Mouse (Mus musculus): ENCODE measurements at regions not wholly inside any gene's neighbourhood (a gene's known extent, or its start where the extent isn't known, plus 50 kb on each side); places are given as distances from the start of the nearest gene placed in this dataset.

GRCm38 (mm10) chr5:129297657-129298349 is 201.3 kb downstream of the Adgrd1 start:
- 40% methylated on average over 11 of the region's 11 CpGs for WGBS (ENCODE audit: insufficient replicate concordance)
- Histone ChIP-seq H3K4me2 (no peak overlapping the region), H3K9ac (no peak overlapping the region), H3K27ac (no peak overlapping the region), H3K27me3 (replicated peaks) (no peaks in the 10 kb centered on the region), H3K9me3 (replicated peaks) (no peaks in the 10 kb centered on the region), H3K36me3 (no peaks in the 10 kb centered on the region), H3K4me3 (no peak overlapping the region), H3K4me1 (0 out of 2 replicates have a peak, but pooled peaks cover 9% of the 10 kb centered on the region)
- ATAC-seq = no peak

- 0 out of 2 replicates have a peak, but pooled peaks cover 9% of the 10 kb centered on the region for H3K4me1 ChIP-seq
- H3K9ac ChIP-seq = no peak overlapping the region
- no peaks in the 10 kb centered on the region for H3K9me3 ChIP-seq (replicated peaks)
- WGBS (ENCODE audit: insufficient replicate concordance) = 34% methylated on average over 11 of the region's 11 CpGs
- peak overlapping the region; percentile 48 for H3K27ac ChIP-seq
- no peaks in the 10 kb centered on the region for H3K27me3 ChIP-seq (replicated peaks)
- H3K4me3 ChIP-seq = no peak overlapping the region
- H3K4me2 ChIP-seq = no peak overlapping the region
- ATAC-seq = peak; percentile 76
- no peaks in the 10 kb centered on the region for H3K36me3 ChIP-seq
These were observed 202.2 kb upstream of the Sfswap start for GRCm38 (mm10) chr5:129298646-129299455.

DNA sequence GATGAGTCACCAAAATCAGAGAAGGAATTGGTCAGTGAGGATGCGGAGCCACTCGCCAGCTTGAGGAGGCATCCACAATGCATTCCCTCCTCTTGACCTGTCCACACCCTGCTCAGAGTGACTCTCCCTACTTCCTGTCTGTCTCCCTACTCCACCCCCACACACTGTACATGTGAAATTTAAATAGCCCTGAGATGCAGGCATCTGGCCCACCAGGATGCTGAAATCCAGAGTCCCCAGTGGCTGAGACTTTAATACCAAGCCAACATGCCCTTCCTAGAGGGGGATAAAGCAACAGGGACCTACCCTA is 201.6 kb upstream of the Sfswap start:
- Histone ChIP-seq H3K27me3 (replicated peaks) (no peaks in the 10 kb centered on the region), H3K9me3 (replicated peaks) (no peaks in the 10 kb centered on the region), H3K27ac (peak overlapping the region; percentile 48; the same call in 1 of the 2 replicates), H3K9ac (no peak overlapping the region), H3K4me1 (0 out of 2 replicates have a peak, but pooled peaks cover 9% of the 10 kb centered on the region), H3K4me2 (no peak overlapping the region), H3K36me3 (no peaks in the 10 kb centered on the region), H3K4me3 (no peak overlapping the region)
- 57% methylated on average over 2 of the region's 2 CpGs for WGBS (ENCODE audit: insufficient replicate concordance)
- ATAC-seq = peak; percentile 40

DNA sequence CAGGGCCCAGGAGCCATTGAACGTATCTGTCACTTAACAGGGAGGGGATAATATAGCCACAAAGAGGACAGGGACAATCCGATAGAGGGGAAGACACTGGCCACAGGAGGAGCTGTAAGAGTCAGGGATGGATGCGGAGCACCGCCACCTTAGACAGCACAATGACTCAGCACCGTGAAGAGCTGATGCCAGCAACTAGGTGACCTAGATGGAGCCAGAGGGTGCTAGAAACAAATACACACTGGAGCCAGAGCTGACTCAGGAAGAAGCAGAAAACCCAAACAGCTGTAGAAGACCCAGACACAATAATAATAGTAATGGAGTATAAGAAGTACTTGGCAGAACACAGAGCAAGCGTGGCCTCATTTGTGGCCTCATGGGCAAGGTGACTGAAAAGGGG is 200.6 kb upstream of the Sfswap start:
- Histone ChIP-seq H3K36me3 (no peaks in the 10 kb centered on the region), H3K4me3 (no peak overlapping the region), H3K9me3 (replicated peaks) (no peaks in the 10 kb centered on the region), H3K4me2 (no peak overlapping the region), H3K27me3 (replicated peaks) (no peaks in the 10 kb centered on the region), H3K4me1 (0 out of 2 replicates have a peak, but pooled peaks cover 9% of the 10 kb centered on the region), H3K9ac (no peak overlapping the region), H3K27ac (no peak overlapping the region)
- WGBS (ENCODE audit: insufficient replicate concordance) = 72% methylated on average over 6 of the region's 6 CpGs
- no peak for ATAC-seq

- H3K9me3 ChIP-seq (replicated peaks) = no peaks in the 10 kb centered on the region
- no peaks in the 10 kb centered on the region for H3K27me3 ChIP-seq (replicated peaks)
- no peak overlapping the region for H3K9ac ChIP-seq
- no peaks in the 10 kb centered on the region for H3K4me1 ChIP-seq
- H3K4me3 ChIP-seq = no peak overlapping the region
- 47% methylated on average over 9 of the region's 9 CpGs for WGBS (ENCODE audit: insufficient replicate concordance)
- no peak overlapping the region for H3K4me2 ChIP-seq
- no peak for ATAC-seq
- H3K36me3 ChIP-seq = no peaks in the 10 kb centered on the region
- H3K27ac ChIP-seq = no peak overlapping the region
These were observed 185.4 kb upstream of the Sfswap start for GRCm38 (mm10) chr5:129315626-129316025.

- no peak overlapping the region for H3K9ac ChIP-seq
- H3K9me3 ChIP-seq (replicated peaks) = peaks cover 6% of the 10 kb centered on the region; the same call in 1 of the 2 replicates
These were observed 169.9 kb upstream of the Sfswap start for GRCm38 (mm10) chr5:129331094-129331523.

GRCm38 (mm10) chr5:129332014-129332413 is 169.0 kb upstream of the Sfswap start:
- H3K27me3 ChIP-seq (replicated peaks) = peaks cover 2% of the 10 kb centered on the region; the same call in 1 of the 2 replicates
- no peak overlapping the region for H3K27ac ChIP-seq
- H3K4me1 ChIP-seq = no peaks in the 10 kb centered on the region
- no peak overlapping the region for H3K9ac ChIP-seq
- no peak for ATAC-seq
- no peak overlapping the region for H3K4me3 ChIP-seq
- WGBS (ENCODE audit: insufficient replicate concordance) = 83% methylated on average over 3 of the region's 3 CpGs
- H3K36me3 ChIP-seq = no peaks in the 10 kb centered on the region
- H3K9me3 ChIP-seq (replicated peaks) = peaks cover 6% of the 10 kb centered on the region; the same call in 1 of the 2 replicates
- no peak overlapping the region for H3K4me2 ChIP-seq

More at GRCm38 (mm10) chr5:129331094-129331523, 169.9 kb upstream of the Sfswap start:
- Histone ChIP-seq H3K4me2 (no peak overlapping the region), H3K27ac (no peak overlapping the region), H3K27me3 (replicated peaks) (peaks cover 2% of the 10 kb centered on the region; the same call in 1 of the 2 replicates), H3K36me3 (no peaks in the 10 kb centered on the region), H3K4me3 (no peak overlapping the region), H3K4me1 (no peaks in the 10 kb centered on the region)
- 22% methylated on average over 11 of the region's 11 CpGs for WGBS (ENCODE audit: insufficient replicate concordance)
- ATAC-seq = no peak

DNA sequence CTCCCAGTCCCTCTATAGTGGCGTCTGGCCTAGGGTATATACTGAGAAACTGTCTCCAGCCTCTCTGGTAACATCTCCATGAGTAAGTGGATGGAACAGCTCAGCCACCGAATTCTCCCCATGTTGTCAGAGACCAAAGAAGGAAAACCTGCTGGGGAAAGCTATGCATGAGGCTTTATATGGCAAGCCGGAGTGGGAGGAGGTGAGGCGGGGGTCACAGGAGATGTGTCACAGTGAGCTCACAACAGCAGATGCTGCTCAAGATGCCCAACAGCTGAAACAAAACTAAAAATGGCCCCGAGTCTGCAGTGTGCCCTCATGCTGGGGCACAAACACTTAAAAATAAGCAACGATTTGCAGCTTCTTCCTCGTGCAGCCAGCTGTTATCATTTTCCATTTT is 162.5 kb upstream of the Sfswap start:
- no peak overlapping the region for H3K4me3 ChIP-seq
- no peak overlapping the region for H3K9ac ChIP-seq
- 57% methylated on average over 7 of the region's 7 CpGs for WGBS (ENCODE audit: insufficient replicate concordance)
- H3K4me2 ChIP-seq = no peak overlapping the region
- H3K4me1 ChIP-seq = no peaks in the 10 kb centered on the region
- no peaks in the 10 kb centered on the region for H3K36me3 ChIP-seq
- H3K9me3 ChIP-seq (replicated peaks) = no peaks in the 10 kb centered on the region
- no peak overlapping the region for H3K27ac ChIP-seq
- no peaks in the 10 kb centered on the region for H3K27me3 ChIP-seq (replicated peaks)
- no peak for ATAC-seq

GRCm38 (mm10) chr5:129344038-129344437 is 157.0 kb upstream of the Sfswap start:
- 74% methylated on average over 12 of the region's 12 CpGs for WGBS (ENCODE audit: insufficient replicate concordance)

GRCm38 (mm10) chr5:129350024-129350423 is 151.0 kb upstream of the Sfswap start:
- no peak for ATAC-seq
- H3K4me3 ChIP-seq = no peak overlapping the region
- H3K27ac ChIP-seq = no peak overlapping the region
- no peaks in the 10 kb centered on the region for H3K27me3 ChIP-seq (replicated peaks)
- no peaks in the 10 kb centered on the region for H3K36me3 ChIP-seq
- no peaks in the 10 kb centered on the region for H3K4me1 ChIP-seq
- 61% methylated on average over 12 of the region's 12 CpGs for WGBS (ENCODE audit: insufficient replicate concordance)
- no peak overlapping the region for H3K4me2 ChIP-seq
- no peaks in the 10 kb centered on the region for H3K9me3 ChIP-seq (replicated peaks)
- no peak overlapping the region for H3K9ac ChIP-seq

More at GRCm38 (mm10) chr5:129344038-129344437, 157.0 kb upstream of the Sfswap start:
- Histone ChIP-seq H3K4me2 (no peak overlapping the region), H3K4me1 (no peaks in the 10 kb centered on the region), H3K4me3 (no peak overlapping the region), H3K27me3 (replicated peaks) (no peaks in the 10 kb centered on the region), H3K9me3 (replicated peaks) (no peaks in the 10 kb centered on the region), H3K27ac (no peak overlapping the region), H3K9ac (no peak overlapping the region), H3K36me3 (no peaks in the 10 kb centered on the region)
- no peak for ATAC-seq

DNA sequence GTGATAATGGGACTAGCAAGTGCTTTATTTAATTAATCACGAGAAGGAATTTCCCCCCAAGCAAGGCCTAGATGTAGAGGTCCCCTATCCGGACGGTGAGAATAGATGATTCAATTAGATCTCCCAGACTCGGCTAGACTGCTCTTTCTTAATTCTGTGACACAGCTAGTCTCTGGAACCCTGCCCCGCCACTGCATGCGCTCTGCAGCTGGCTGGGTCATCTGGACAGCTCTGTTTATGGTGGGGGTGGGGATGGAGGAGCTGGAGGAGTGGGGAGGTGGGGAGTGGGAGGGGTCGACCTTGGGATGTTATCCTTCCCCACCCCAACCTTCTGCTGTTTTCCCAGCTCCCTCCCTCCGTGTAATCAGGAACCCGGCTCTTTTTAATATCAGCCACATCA is 147.5 kb upstream of the Sfswap start:
- Histone ChIP-seq H3K36me3 (no peaks in the 10 kb centered on the region), H3K4me2 (no peak overlapping the region), H3K27ac (no peak overlapping the region), H3K4me1 (no peaks in the 10 kb centered on the region), H3K9ac (no peak overlapping the region), H3K9me3 (replicated peaks) (no peaks in the 10 kb centered on the region), H3K27me3 (replicated peaks) (no peaks in the 10 kb centered on the region), H3K4me3 (no peak overlapping the region)
- ATAC-seq = no peak
- 49% methylated on average over 9 of the region's 9 CpGs for WGBS (ENCODE audit: insufficient replicate concordance)

DNA sequence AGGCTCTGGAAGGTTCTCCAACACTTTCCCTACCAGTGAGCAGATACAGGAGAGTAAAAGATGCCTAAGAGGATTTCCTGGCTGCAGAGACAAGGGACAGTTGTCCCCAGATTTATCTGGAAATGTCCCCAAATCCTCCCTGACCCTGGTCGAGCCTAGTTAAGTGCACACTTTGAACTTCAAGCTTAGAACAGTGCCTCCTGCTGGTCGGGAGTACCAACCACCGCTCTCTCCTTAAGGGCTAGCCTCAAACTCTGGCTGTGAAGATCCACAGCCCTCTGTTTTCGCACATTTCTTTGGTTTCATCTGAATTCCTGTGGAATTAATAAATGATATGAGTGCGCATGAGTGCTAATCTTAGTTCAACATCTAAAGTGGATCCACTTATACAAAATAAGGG is 146.1 kb upstream of the Sfswap start:
- Histone ChIP-seq H3K4me3 (no peak overlapping the region), H3K9ac (no peak overlapping the region), H3K4me2 (no peak overlapping the region), H3K36me3 (no peaks in the 10 kb centered on the region), H3K27ac (no peak overlapping the region), H3K9me3 (replicated peaks) (no peaks in the 10 kb centered on the region), H3K27me3 (replicated peaks) (no peaks in the 10 kb centered on the region), H3K4me1 (no peaks in the 10 kb centered on the region)
- ATAC-seq = no peak
- whole genome bisulfite sequencing (ENCODE audit: insufficient replicate concordance) = 68% methylated on average over 5 of the region's 5 CpGs

Data from liver, embryonic 12.5 days (tissue).